Mouse (Mus musculus) cerebellum, adult 2 months (tissue): Measurements from ENCODE around the gene Rbm46. TPM values are rescaled to one million over a fixed set of nuclear protein-coding genes. Genes with fewer than 3 reads are reported as not detected.

ENCODE experiments used
- DNase-seq, 2 experiments: peaks; one replicate each; pipeline ENCODE4 v3.0.0; 2021
- H3K27ac ChIP-seq: fragments of 200-500 bp; 2 replicates; pipeline ENCODE4 v1.5.1; 2012; ENCODE audit warnings: low read length, control low read depth, inconsistent platforms; ENCODE audit not compliant: insufficient read depth
- H3K27me3 ChIP-seq: fragments of 200-500 bp; 2 replicates; pipeline ENCODE4 v1.6.1; 2012; ENCODE audit warnings: inconsistent platforms, mild to moderate bottlenecking, low read length, moderate library complexity; ENCODE audit not compliant: control insufficient read depth, insufficient read depth
- H3K4me1 ChIP-seq: fragments of 200-500 bp; 2 replicates; pipeline ENCODE4 v1.6.1; 2011; ENCODE audit warnings: low read length; ENCODE audit not compliant: control insufficient read depth, insufficient read depth
- H3K4me3 ChIP-seq: fragments of 200-500 bp; replicated peaks from 2 replicates; pipeline ENCODE3; 2011; ENCODE audit warnings: mild to moderate bottlenecking, low read depth, low read length, control low read depth; ENCODE audit not compliant: insufficient read depth
- CTCF ChIP-seq: fragments of 200-500 bp; IDR thresholded peaks from 2 replicates; pipeline ENCODE4 v1.5.1; 2011; ENCODE audit warnings: low read depth, mild to moderate bottlenecking, control low read depth, low read length, moderate library complexity, borderline replicate concordance; ENCODE audit not compliant: insufficient read depth
- POLR2A ChIP-seq: fragments of 200-500 bp; IDR thresholded peaks from 2 replicates; pipeline ENCODE4 v1.6.1; 2011; ENCODE audit warnings: low read length, control low read depth, borderline replicate concordance; ENCODE audit not compliant: insufficient read depth
- WGBS: fragments of 180-500 bp; shearing (Covaris S2); methylation state at CpG from one replicate; pipeline ENCODE4 v1.1.7; 2018; 5-methylcytosine and 5-hydroxymethylcytosine counted together
- polyA plus RNA-seq: library from polyadenylated mRNA; depleted of rRNA; stranded (reverse); fragments of >200 nt; gene quantifications from 2 replicates; pipeline ENCODE4 v1.2.3, GENCODE M21; 2012

The Rbm46 gene
- polyA plus RNA-seq, 1 experiment = 0.29 TPM

- TF ChIP-seq CTCF (no peak), POLR2A (no peak)
- Histone ChIP-seq H3K27me3 (no peaks in the 10 kb centered on the region; the same call in 1 of the 2 replicates), H3K27ac (no peak overlapping the region), H3K4me3 (no peak overlapping the region), H3K4me1 (no peaks in the 10 kb centered on the region)
- WGBS = 3% methylated on average over 4 of the region's 4 CpGs
- DNase-seq = peak in 1 of 2 experiments; percentile 18
These were observed 975 bp upstream of the Rbm46 start for GRCm38 (mm10) chr3:82877258-82877657.

GRCm38 (mm10) chr3:82875671-82876371 lies 462 bp downstream of the Rbm46 start:
- DNase-seq = no peak
- H3K4me3 ChIP-seq = no peak overlapping the region
- no peak overlapping the region for H3K27ac ChIP-seq
- no peaks in the 10 kb centered on the region; the same call in 1 of the 2 replicates for H3K27me3 ChIP-seq
- H3K4me1 ChIP-seq = no peaks in the 10 kb centered on the region
- TF ChIP-seq POLR2A (no peak), CTCF (no peak)
- WGBS = 23% methylated on average over 69 of the region's 69 CpGs

GRCm38 (mm10) chr3:82857414-82858077 lies 18.7 kb downstream of the Rbm46 start:
- TF ChIP-seq POLR2A = no peak
- TF ChIP-seq CTCF = peak; percentile 50; the same call in 1 of the 2 replicates
- DNase-seq = peak; percentile 23 to 34
- Histone ChIP-seq H3K27me3 (no peaks in the 10 kb centered on the region), H3K27ac (no peak overlapping the region), H3K4me3 (no peak overlapping the region), H3K4me1 (no peaks in the 10 kb centered on the region)
- 22% methylated on average over 4 of the region's 4 CpGs for WGBS

GRCm38 (mm10) chr3:82825165-82825564 lies 51.1 kb downstream of the Rbm46 start:
- no peak for TF ChIP-seq POLR2A
- no peak for TF ChIP-seq CTCF
- Histone ChIP-seq H3K4me3 (no peak overlapping the region), H3K27ac (no peak overlapping the region), H3K4me1 (no peaks in the 10 kb centered on the region), H3K27me3 (no peaks in the 10 kb centered on the region)
- WGBS = 78% methylated on average over 9 of the region's 9 CpGs
- DNase-seq = no peak

- 29% methylated on average over 3 of the region's 3 CpGs for WGBS
- no peaks in the 10 kb centered on the region for H3K4me1 ChIP-seq
- H3K27me3 ChIP-seq = no peaks in the 10 kb centered on the region
- no peak for DNase-seq
- no peak overlapping the region for H3K27ac ChIP-seq
- TF ChIP-seq POLR2A (no peak), CTCF (no peak)
- H3K4me3 ChIP-seq = no peak overlapping the region
These were observed 64.4 kb downstream of the Rbm46 start for GRCm38 (mm10) chr3:82811851-82812250.

GRCm38 (mm10) chr3:82810334-82811120 lies 65.8 kb downstream of the Rbm46 start:
- DNase-seq = no peak
- Histone ChIP-seq H3K4me3 (no peak overlapping the region), H3K4me1 (no peaks in the 10 kb centered on the region), H3K27ac (no peak overlapping the region), H3K27me3 (no peaks in the 10 kb centered on the region)
- WGBS = 92% methylated on average over 7 of the region's 7 CpGs
- no peak for TF ChIP-seq CTCF
- no peak for TF ChIP-seq POLR2A

GRCm38 (mm10) chr3:82809769-82810168 lies 66.5 kb downstream of the Rbm46 start:
- no peak for DNase-seq
- Histone ChIP-seq H3K27me3 (no peaks in the 10 kb centered on the region), H3K4me3 (no peak overlapping the region), H3K27ac (no peak overlapping the region), H3K4me1 (no peaks in the 10 kb centered on the region)
- 91% methylated on average over 7 of the region's 7 CpGs for WGBS
- no peak for TF ChIP-seq CTCF
- TF ChIP-seq POLR2A = no peak
